Mouse (Mus musculus) neural tube, embryonic 14.5 days (tissue): ENCODE data around the gene Gm47955. TPM values are rescaled to one million over a fixed set of nuclear protein-coding genes. Genes with fewer than 3 reads are reported as not detected.
"Not testable (repeated sequence)": the region's sequence is repeated elsewhere in the genome, so short reads cannot be mapped to it uniquely, and the experiment has no call there.

Experiments used
- ATAC-seq: fragments of 200-750 bp; cut with Nextera tagmentation; 2 replicates; pipeline ENCODE4 v1.8.0; 2017; ENCODE audit warnings: low read depth, mild to moderate bottlenecking, moderate TSS enrichment, moderate library complexity
- H3K27ac ChIP-seq: fragments of 300-500 bp; sonication (generic); 2 replicates; pipeline ENCODE4 v1.5.1; 2014; ENCODE audit warnings: low read depth, mild to moderate bottlenecking, control low read depth, low read length, moderate library complexity, mixed read lengths
- H3K27me3 ChIP-seq: fragments of 300-500 bp; sonication (generic); 2 replicates; pipeline ENCODE4 v1.6.1; 2014; ENCODE audit warnings: low read length; ENCODE audit not compliant: control insufficient read depth, insufficient read depth
- H3K36me3 ChIP-seq: fragments of 300-500 bp; sonication (generic); 2 replicates; pipeline ENCODE4 v1.6.1; 2014; ENCODE audit warnings: low read length, mixed read lengths; ENCODE audit not compliant: control insufficient read depth, insufficient read depth
- H3K4me1 ChIP-seq: fragments of 300-500 bp; sonication (generic); 2 replicates; pipeline ENCODE4 v1.6.1; 2014; ENCODE audit warnings: low read length; ENCODE audit not compliant: control insufficient read depth, insufficient read depth
- H3K4me2 ChIP-seq: fragments of 300-500 bp; sonication (generic); 2 replicates; pipeline ENCODE4 v1.6.1; 2014; ENCODE audit warnings: mild to moderate bottlenecking, low read depth, low read length, control low read depth
- H3K4me3 ChIP-seq: fragments of 300-500 bp; sonication (generic); 2 replicates; pipeline ENCODE4 v1.5.1; 2014; ENCODE audit warnings: low read depth, low read length, control low read depth, mixed read lengths
- H3K9ac ChIP-seq: fragments of 300-500 bp; sonication (generic); replicated peaks from 2 replicates; pipeline ENCODE4 v1.6.1; 2014; ENCODE audit warnings: low read depth, mild to moderate bottlenecking, control low read depth, low read length, mixed read lengths
- H3K9me3 ChIP-seq: fragments of 300-500 bp; sonication (generic); 2 replicates; pipeline ENCODE4 v1.6.1; 2016; ENCODE audit warnings: low read length; ENCODE audit not compliant: control insufficient read depth
- WGBS: fragments of 180-500 bp; shearing (Covaris S2); extraction: QIAGEN DNeasy Blood & Tissue Kit; methylation state at CpG from one replicate; pipeline ENCODE4 v1.1.7; 2014; 5-methylcytosine and 5-hydroxymethylcytosine counted together
- polyA plus RNA-seq: library from polyadenylated mRNA; unstranded; fragments of >200 nt; fragmentation: Nextera tagmentation; extraction: Ambion mirVana; gene quantifications from 2 replicates; pipeline ENCODE4 v1.2.1, GENCODE M21; 2014

Gene Gm47955
- not detected in 2 replicates for polyA plus RNA-seq

- Histone ChIP-seq H3K4me3 (no peak within 1 kb of the TSS), H3K9me3 (no peaks in the 10 kb centered on the region), H3K27me3 (no peaks in the 10 kb centered on the region), H3K36me3 (no peaks in the 10 kb centered on the region), H3K4me1 (no peaks in the 10 kb centered on the region), H3K9ac (no peak within 1 kb of the TSS), H3K27ac (no peak within 1 kb of the TSS), H3K4me2 (no peak within 1 kb of the TSS)
- 95% methylated on average over 11 of the region's 11 CpGs for WGBS
- ATAC-seq: no peak
Observed at GRCm38 (mm10) chr1:82959870-82960385, at the start of gene Gm47955. Gene Gm47955, plus strand, starts transcription at chr1:82960286.

DNA sequence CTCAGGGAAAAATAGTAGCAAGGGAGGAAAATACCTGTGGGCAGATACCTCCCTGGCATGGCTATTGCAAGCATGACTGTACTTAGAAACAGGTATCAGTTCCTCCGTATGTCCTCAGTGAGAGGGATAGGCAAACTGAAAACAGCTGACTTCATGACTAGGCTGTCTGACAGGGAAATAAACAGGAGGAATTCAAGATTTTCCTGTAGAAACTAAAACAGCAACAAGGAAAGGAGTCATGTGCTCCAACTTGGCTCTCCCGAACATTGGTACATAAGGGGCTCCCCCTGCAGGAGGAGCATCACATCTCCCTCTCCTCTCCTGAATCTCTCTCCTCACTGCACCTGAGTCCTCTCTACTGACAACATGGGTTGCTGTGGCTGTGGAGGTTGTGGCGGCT lies 47.1 kb upstream of the Gm47955 start, which contains the start of gene A030005L19Rik:
TSS of gene A030005L19Rik (plus strand) at position 301 of the 400 bp plus-strand sequence.
- Histone ChIP-seq H3K4me3 (no peak within 1 kb of the TSS), H3K9me3 (no peaks in the 10 kb centered on the region), H3K36me3 (no peaks in the 10 kb centered on the region), H3K4me2 (no peak within 1 kb of the TSS), H3K9ac (no peak within 1 kb of the TSS), H3K27me3 (no peaks in the 10 kb centered on the region), H3K4me1 (no peaks in the 10 kb centered on the region), H3K27ac (no peak within 1 kb of the TSS)
- WGBS: 97% methylated on average over 3 of the region's 3 CpGs
- ATAC-seq: no peak

DNA sequence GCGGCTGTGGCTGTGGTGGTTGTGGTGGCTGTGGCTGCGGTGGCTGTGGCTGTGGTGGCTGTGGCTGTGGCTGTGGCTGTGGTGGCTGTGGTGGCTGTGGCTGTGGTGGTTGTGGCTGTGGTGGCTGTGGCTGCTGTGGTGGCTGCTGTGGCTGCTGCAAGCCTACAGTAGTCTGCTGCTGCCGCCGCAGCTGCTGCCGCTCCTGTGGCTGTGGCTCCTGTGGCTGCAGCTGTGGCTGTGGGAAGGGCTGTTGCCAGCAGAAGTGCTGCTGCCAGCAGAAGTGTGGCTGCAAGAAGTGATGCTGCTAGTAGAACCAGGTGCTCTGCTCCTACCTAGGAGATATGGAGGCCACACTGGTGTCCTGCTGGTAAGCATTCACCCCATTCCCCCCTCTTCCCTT lies 46.7 kb upstream of the Gm47955 start:
- 85% methylated on average over 5 of the region's 5 CpGs for WGBS
- not testable (repeated sequence) for H3K27ac ChIP-seq, H3K27me3 ChIP-seq, H3K4me1 ChIP-seq, ATAC-seq, H3K4me2 ChIP-seq, H3K4me3 ChIP-seq, H3K9ac ChIP-seq, H3K9me3 ChIP-seq, H3K36me3 ChIP-seq

DNA sequence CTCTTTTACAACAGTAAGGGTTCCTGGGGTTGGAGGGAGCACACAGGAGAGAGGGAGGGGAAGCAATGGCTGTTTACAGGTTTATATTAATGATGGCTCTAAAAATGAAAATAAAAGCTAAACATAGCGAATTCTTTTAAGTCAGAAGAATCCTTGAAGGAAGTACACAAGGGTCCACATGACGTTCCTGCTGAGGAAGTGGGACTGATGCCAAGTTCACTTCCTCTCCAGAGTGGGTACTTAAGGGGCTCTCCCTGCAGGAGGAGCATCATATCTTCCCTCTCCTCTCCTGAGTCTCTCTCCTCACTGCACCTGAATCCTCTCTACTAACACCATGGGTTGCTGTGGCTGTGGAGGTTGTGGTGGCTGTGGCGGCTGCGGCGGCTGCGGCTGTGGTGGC lies 35.4 kb upstream of the Gm47955 start, which contains the start of gene A030014E15Rik:
TSS of gene A030014E15Rik (plus strand) at position 268 of the 400 bp plus-strand sequence.
- no peak for ATAC-seq
- H3K9ac ChIP-seq: no peak within 1 kb of the TSS
- no peaks in the 10 kb centered on the region for H3K9me3 ChIP-seq
- WGBS: 91% methylated on average over 6 of the region's 6 CpGs
- no peak within 1 kb of the TSS for H3K4me2 ChIP-seq
- no peaks in the 10 kb centered on the region for H3K27me3 ChIP-seq
- no peak within 1 kb of the TSS for H3K4me3 ChIP-seq
- no peak within 1 kb of the TSS for H3K27ac ChIP-seq
- H3K36me3 ChIP-seq: no peaks in the 10 kb centered on the region
- no peaks in the 10 kb centered on the region for H3K4me1 ChIP-seq

- not testable (repeated sequence) for H3K27ac ChIP-seq, H3K9ac ChIP-seq, H3K27me3 ChIP-seq, H3K9me3 ChIP-seq, H3K4me2 ChIP-seq, H3K36me3 ChIP-seq, ATAC-seq, H3K4me1 ChIP-seq, H3K4me3 ChIP-seq
- 98% methylated on average over 2 of the region's 3 CpGs for WGBS
Observed at GRCm38 (mm10) chr1:82930558-82930957, 29.5 kb upstream of the Gm47955 start.

GRCm38 (mm10) chr1:82931326-82931725 lies 28.8 kb upstream of the Gm47955 start, which contains the start of gene Gm6217:
Gene Gm6217, minus strand, starts transcription at chr1:82931399.
- not testable (repeated sequence) for H3K4me2 ChIP-seq, H3K4me1 ChIP-seq, H3K9me3 ChIP-seq, H3K27me3 ChIP-seq, H3K9ac ChIP-seq, H3K36me3 ChIP-seq, ATAC-seq, H3K27ac ChIP-seq, H3K4me3 ChIP-seq
- WGBS: no CpG with 5 or more reads among the region's 6 CpGs

GRCm38 (mm10) chr1:82938666-82939065 lies 21.4 kb upstream of the Gm47955 start:
- Histone ChIP-seq H3K9me3 (no peaks in the 10 kb centered on the region), H3K4me3 (no peak overlapping the region), H3K27ac (no peak overlapping the region), H3K4me1 (no peaks in the 10 kb centered on the region), H3K9ac (no peak overlapping the region), H3K36me3 (no peaks in the 10 kb centered on the region), H3K4me2 (no peak overlapping the region), H3K27me3 (no peaks in the 10 kb centered on the region)
- ATAC-seq: no peak
- 91% methylated on average over 5 of the region's 5 CpGs for WGBS

DNA sequence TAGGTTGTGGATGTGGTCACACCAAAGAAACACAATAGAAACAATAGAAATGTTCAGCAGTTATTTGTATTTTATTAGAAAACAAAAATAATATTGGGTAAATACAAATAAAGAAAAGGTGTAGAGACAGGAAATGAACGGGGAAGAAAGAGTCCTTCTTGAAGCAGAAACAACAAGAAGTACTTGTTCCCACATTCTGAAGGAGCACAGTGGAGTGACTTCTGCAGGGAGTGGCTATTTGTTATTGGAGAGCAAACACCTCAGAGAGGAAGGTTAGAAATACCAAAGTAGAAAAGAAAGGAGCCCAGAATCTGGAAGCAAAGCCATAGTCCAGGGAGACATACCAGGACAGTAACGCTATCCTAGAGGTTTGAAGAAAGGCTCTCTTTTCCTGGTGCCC lies 17.6 kb upstream of the Gm47955 start:
- H3K27me3 ChIP-seq, H3K9me3 ChIP-seq, H3K27ac ChIP-seq, ATAC-seq, H3K36me3 ChIP-seq, H3K9ac ChIP-seq, H3K4me2 ChIP-seq, H3K4me3 ChIP-seq, H3K4me1 ChIP-seq: not testable (repeated sequence)
- WGBS: 93% methylated on average over 1 of the region's 2 CpGs

DNA sequence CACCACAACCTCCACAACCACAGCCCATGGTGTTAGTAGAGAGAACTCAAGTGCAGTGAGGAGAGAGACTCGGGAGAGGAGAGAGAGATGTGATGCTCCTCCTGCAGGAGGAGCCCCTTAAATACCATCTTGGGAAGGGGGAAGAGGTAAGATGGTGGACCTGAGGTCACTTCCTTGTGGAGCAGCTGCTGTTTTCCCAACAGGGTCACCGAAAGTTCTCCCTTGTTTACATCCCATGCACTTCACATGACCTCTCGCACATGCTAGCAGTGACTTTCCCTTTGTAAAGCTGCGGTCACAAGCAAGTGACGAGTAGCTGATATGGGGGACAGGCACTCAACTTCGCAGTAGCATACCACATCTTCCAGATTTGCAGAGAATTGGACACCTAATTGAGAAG lies 16.8 kb upstream of the Gm47955 start, which contains the start of gene A030003K21Rik:
TSS of gene A030003K21Rik (minus strand) at position 94 of the 400 bp plus-strand sequence.
- H3K4me2 ChIP-seq, H3K27me3 ChIP-seq, ATAC-seq, H3K4me3 ChIP-seq, H3K4me1 ChIP-seq, H3K9me3 ChIP-seq, H3K27ac ChIP-seq, H3K36me3 ChIP-seq, H3K9ac ChIP-seq: not testable (repeated sequence)
- no CpG with 5 or more reads among the region's 6 CpGs for WGBS
